Mouse (Mus musculus): ENCODE measurements around the gene Mcee. TPM values are rescaled to one million over a fixed set of nuclear protein-coding genes. Genes with fewer than 3 reads are reported as not detected.
A peak's percentile ranks its signal among the peaks of the same experiment; 100 is the strongest.

Mcee gene
- 10 to 100 TPM; 43.9 to 54.1 (median 48.2) TPM for total RNA-seq (2022)

DNA sequence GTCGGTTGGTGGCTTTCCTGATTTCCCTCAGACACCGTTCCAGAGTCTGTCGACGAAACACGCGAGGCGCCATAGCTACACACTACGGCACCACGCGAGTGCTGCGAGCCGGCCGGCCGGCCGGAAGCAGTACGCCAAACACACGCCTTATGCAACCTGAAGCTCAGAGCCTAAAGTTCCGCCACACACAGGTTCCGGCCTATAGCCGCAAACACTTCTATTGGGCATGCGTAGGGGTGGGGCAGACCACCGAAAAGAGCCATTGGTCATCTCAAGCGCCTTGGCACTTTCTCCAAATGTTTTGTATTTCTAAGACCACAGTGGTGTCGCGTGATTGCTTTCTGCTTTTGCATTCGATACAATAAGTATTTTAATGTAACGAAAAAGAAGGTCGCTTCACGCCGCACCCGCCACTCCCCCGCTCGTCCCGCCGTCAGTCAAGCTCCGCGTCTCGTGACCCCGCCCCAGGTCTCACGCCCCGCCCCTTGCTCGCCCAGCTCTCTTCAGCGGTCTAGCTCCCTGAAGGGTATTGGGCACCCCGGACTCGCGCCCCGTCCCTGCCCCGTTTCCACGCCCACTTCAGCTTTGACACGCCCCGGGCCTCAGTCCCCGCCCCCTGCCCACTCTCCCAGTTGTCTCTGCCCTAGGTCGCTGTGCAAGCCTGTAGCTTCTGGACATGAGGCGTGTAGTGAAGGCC, at the start of gene Mcee, which contains the start of gene Mphosph10:
Gene Mcee, plus strand, starts transcription at position 486 of the 697 bp plus-strand sequence.
Gene Mphosph10, minus strand, starts transcription at position 147 of the 697 bp plus-strand sequence.
- DNase-seq (ENCODE audit: low spot score in 2 of 2): peak; percentile 89 to 92

DNA sequence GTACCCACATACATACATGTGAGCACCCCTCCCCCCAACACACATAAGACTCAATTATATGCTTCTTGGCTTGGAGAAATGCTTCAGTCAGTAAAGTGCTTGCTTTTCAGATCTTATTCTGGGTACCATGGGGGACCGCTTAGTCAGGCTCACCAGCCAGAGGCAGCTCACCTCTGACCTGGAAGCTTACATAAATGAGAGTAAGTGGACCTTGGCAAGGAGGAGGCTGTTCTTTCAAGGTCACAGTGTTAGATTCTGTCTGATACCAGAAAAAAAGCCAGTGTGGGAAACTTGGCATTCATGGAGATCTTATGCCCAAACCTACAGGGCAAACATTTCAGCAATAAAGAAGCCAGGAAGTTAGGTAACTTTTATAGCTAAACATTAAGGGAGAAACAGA, 44.6 kb upstream of the Mcee start:
- no peak for DNase-seq (ENCODE audit: low spot score in 2 of 2)

DNA sequence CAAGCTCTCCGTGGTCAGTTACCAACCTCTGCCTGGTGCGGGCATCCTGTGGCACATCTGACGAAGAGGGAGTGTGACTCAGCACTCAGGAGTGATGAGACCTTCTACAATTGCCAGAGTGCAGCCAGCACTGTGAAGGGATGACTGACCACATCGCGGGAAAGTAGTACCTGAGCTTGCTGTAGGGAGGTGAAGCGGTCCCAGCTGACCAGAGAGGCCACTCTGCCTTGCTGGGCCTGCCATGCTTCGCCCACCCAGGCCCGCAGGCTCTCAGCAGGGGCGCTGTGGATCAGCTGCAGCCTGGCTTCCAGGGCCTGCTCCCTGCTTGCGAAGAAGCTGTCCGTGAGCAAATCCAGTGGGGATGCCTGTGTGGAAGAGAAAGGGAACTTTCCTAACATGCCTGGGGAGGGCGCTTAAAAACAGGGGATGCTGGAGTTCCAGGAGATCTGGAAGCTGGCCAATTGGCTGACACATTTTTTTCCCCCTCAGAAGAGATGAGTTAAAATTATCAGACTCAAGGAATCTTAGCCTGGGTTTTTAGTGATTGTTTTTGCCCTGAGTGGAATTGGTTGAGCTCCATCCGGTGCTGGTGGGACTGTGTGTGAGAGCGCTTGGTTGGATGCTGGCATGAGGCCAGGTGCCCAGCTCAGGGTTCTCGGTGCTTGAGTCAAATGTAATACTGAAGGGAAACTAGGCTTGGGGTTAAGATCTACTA, 43.1 kb upstream of the Mcee start:
- DNase-seq (ENCODE audit: low spot score in 2 of 2): peak in 1 of 2 experiments; percentile 59

DNA sequence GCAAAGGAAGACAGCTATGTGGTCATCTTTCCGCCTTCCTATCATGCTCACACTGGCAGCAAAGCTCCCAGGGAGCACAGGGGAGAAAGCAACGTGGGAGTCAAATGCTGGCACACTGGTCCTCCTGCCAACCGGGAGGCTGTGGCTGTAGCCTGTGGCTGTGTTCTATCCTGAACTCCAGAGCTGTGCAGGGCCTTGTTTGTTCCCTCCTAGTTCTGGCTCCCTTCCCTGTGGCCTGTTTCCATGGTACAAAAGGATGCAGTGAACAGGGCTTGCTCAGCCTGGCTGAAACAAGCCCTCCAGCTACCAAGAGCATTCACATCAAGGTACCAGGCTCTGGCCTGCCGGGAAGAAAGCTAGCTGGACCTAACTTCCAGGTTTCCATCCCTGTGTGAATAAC, 41.3 kb upstream of the Mcee start:
- DNase-seq (ENCODE audit: low spot score in 2 of 2): peak; percentile 50 to 82

DNA sequence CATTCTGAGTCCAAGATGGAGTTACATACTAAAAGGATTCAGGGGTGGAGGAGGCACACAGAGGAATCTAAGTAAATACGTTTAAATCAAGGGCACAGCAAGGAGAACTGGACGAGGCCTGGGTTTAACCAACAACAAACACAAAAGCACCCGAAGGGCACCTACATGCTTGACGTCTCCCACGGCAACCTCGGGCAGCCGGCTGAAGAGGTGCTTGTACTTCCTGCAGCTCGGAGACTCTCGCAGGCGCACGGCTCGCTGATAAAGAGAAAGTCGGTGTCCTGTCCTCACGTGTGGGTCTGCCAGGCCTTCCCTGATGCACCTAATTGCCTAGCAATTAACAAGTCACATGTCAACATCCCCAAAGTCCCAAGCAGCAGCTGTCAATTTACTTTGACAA, 38.2 kb upstream of the Mcee start:
- DNase-seq (ENCODE audit: low spot score in 2 of 2): no peak

DNA sequence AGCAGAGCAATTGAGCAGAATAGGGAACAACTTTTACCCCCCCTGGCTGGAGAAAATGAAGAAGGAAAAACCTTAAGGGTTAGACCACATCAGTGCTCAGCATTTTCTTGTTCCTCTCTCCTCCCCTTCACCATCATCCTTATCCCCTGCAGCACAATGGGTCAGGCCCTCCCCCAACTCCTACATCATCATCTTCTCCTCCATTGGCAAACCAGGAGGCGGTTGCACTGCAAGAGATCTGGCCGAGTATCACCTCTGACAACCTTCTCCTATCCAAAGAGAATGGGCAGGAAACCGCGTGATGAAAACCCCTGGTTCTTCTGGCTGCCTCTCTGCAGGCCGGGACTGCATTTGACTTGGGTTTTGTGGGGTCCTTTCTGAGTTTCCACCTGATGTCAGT, 35.7 kb upstream of the Mcee start:
- DNase-seq (ENCODE audit: low spot score in 2 of 2): no peak

DNA sequence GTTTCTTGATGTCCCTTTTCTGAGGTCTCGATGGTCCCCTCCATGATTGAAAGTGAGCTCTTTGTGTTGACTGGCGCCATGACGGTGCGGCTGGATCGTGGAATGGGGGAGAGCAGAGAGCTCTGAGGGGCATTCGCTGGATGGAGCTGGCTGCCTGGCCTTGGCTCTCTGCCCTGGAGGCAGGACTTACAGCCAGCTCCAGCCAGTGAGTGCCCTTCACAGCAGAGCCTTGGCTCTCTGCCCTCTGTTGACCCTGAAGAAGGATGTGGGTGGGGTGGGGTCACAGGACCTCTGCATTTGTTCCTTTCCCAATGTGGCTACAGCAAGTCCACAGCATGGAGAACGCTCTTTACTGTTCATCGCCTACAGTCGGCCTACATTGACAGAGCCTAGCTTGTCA, 35.0 kb upstream of the Mcee start:
- peak; percentile 25 to 81 for DNase-seq (ENCODE audit: low spot score in 2 of 2)

DNA sequence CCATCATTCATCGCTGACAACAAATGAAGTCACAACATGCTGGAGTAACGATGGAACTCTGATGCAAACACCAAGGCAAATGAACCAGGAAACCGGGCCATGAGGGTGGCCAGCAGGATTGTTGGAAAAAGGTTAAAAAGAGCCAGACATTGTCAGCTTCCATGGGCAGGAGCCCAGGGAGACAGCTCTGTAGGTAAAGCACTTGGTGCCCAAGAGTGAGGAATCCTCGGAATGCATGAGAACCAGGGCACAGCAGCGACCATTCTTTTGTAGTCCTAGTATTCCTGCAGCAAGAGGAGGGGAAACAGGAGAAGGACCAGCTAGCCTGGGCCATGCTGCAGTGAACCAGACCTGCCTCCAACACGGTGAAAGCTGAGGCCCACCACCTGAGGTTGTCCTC, 33.7 kb upstream of the Mcee start:
- DNase-seq (ENCODE audit: low spot score in 2 of 2): no peak

DNA sequence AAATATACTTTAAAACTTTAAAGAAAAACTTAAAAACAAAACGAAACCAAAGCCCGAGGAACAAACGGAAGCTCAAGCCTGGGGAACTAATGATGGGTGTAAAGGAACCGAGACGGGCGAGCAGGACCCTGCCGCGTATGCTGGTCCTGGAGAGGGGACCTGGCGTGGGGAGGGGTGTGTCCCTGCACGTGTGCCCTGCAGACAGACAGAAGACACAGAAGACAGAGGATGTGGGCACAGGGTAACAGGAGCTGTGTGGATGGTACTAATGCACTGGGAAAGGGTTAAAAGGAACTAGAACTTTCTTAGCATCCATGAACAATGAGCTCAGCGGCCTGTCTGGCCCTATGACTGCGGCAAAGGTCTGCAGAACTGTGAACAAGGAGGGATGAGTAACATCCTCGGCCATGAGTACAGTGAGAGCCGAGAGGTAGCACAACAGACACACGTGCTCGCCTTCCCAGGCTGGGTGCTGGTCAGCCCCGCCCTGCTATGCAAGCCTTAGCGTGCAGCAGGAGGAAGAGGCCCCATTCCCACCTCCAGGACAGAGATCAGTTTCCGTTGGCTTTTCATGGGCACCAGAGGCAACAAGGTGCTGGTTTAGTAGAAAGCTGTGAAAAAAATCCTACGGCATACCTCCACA, 32.3 kb upstream of the Mcee start:
- DNase-seq (ENCODE audit: low spot score in 2 of 2): no peak

DNA sequence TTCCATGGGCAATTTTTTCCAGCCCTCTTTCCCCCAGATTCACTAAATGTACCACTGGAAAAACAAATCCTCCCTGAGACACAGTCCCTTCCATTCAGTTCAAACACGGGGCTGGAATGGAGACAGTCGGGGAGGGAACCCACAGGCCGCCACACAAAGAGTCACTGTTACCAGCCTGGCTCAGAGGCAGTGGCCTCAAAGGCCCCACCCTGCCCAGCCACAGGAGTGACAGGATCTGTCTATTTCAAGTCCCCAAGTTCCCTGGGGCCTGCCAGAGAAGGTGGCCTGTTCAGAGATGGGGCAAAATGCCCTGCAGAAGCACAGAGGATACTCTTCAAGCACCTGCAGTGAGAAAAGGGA, 31.8 kb upstream of the Mcee start:
- peak; percentile 28 to 56 for DNase-seq (ENCODE audit: low spot score in 2 of 2)

DNA sequence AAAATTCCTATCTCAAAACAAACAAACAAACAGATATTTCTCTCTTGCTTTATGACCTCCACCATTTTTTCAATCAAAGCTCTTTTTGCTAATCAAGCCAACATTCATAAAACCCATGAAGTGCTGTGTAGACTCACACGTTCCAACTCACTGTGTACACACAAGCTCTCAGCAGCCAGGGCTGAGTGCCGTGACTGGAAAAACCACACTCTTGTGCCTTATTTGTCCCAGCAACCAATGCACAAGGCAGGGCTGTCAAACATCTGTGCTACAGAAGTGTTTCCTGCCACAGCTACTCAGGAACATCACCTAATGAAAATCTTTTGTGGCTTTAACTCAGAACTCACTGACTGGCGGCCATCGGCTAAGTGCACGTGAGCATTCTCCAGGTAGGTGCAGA, 26.5 kb upstream of the Mcee start:
- no peak for DNase-seq (ENCODE audit: low spot score in 2 of 2)

DNA sequence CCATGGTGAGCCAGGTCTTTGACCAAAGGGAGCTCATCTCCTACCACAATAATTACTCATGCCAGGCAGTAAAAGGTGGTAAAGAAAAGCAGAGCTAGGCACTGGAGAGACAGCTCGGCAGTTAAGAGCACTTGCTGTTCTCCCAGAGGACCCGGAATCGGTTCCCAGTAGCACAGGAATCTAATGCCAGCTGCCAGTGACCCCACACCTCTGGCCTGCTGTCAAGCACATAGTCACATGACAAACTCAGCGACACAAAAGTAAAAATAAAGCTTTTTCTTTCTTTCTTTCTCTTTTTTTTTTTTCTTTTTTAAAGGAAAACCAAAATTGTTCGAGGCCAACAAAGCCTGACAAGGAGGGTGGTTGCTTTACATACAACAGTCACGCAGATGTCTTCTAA, 22.6 kb upstream of the Mcee start:
- DNase-seq (ENCODE audit: low spot score in 2 of 2): no peak

DNA sequence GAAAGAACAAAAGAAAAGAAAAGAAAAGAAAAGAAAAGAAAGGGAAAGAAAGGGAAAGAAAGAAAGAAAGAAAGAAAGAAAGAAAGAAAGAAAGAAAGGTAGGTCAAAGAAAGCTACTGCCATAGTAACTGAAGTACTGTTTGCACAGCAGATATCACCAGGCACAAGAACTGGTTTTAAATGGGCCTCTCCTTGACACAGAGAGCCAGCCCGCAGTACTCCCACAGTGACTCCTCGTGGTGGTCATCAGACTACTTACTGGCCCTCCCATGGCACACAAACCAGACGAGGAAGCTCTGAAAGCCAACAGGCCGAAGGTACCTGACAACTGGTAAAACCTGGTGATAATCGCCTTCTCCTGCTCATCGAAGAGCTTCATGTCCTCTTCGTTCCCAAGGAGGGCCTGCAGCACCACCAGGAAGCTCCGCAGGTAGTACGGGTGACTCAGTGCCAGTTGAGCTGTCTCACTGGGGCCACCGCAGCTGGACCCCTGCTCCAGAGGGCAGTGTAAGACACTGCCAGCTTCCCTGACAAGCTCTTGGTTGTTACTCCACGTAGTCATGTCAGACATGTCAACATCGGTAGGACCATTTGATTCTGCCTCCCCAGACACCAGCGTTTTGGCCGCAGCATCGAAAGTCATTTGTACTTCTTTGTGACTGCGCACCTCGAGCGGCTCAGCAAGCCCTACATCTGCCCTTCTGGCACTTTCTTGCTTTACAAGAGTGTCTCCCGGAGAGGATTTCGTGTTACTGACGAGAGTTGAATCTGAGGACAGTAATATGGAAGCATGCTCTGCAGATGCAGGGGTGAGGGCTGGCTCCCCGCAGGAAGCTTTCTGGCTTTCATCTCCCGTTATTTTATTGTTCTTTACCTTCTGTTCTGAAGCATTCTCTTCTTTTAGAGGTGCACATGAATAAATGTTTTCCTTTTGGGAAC, 20.2 kb upstream of the Mcee start:
- no peak for DNase-seq (ENCODE audit: low spot score in 2 of 2)

DNA sequence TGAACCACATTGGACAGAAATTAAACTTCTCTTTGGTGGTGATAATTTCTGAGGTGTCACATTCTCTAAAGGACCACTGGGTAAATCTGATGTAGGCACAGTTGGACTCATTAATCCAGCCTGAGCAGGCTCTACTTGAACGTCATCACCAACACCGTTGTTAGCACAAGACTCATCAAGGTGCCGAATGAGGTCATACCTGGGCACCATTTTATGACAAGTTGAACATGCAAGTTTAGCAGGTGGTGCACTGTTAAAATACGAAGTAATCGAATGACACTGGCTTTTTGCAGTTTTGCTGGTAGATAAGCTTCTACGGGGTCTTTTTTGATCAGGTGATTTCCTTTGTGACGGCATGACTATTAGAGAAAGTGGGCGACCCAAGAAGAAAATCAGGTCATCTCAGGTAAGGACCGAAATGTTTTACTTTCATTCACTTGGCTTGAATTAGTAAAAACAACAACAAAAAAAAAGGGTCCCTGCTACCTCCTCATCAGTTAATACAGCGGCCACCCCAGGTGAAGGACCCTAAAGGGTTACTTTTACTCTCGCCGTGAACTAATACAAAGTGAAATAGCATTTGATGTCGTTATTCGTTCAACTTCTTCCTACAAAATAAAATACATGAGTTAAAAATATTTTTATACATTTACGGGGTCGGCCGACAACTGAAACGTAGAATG, 19.1 kb upstream of the Mcee start:
- DNase-seq (ENCODE audit: low spot score in 2 of 2): no peak

DNA sequence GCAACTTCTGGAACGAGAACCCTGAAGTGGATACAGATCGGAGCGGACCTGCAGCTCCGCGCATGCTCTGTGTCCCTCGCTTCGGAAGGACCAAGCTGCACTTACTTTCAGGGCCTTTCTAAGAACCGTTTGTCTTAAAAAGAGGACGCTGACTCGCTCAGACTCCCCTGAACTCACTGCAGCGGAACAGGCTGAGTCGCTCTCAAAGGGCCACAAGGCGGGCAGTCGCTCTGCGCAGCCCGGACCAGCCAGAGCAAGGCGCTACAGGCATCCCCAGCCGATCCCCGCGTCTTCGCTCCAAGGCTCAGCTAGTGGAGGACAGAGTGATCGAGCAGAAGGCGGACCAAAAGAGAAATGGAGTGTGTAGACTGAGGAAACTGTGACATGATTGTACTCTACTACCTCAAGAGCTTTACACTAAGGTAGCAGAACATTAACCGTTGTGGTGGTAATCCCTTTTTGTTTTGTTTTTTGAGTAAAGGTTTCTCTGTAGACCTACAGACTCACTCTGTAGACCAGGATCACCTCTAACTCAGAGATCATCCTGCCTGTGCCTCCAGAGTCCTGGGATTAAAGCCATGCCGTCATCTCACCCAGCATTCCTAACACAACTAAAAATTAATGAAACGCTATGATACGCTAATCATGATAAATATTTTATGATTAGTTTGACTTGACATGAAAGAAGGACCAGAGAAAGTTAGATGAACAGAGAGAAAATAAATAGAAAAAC, 18.4 kb upstream of the Mcee start, which contains the start of gene Fan1:
Gene Fan1, minus strand, starts transcription at position 266 of the 733 bp plus-strand sequence.
- DNase-seq (ENCODE audit: low spot score in 2 of 2): peak; percentile 79 to 89

DNA sequence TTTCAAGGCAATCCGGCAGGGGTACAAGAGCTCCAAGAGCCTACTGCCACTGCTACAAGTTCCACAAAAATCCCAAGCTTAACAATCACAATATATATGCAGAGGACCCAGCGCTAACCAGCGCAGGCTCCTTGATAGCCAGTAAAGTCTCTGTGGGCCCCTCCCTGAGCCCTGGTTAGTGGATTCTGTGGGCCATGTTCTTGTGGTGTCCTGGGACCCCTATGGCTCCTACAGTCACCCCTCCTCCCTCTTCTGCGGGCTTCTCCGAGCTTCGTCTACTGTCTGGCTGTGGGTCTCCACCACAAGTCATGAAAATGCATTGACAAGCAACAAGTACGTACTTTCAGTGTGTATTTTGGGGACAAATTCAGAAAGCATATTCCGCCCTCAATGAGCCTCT, 928 bp upstream of the Mcee start:
- no peak for DNase-seq (ENCODE audit: low spot score in 2 of 2)

DNA sequence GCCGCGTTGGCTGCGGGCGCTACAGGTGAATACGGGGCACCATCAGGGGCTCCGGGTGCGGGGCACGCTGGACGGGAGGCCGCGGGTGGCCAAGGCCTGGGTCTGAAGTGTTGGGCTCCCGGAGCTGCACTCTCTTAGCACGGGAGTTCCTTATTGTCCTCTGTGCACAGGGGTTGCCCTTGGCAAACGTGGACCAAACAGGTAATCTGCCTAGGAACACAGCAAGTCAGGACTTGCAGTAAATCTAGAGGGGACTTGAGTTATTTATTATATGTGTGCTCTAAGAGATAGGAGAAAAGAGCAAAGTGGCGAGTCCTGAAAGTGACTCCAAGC, 378 bp downstream of the Mcee start:
- no peak for DNase-seq (ENCODE audit: low spot score in 2 of 2)

DNA sequence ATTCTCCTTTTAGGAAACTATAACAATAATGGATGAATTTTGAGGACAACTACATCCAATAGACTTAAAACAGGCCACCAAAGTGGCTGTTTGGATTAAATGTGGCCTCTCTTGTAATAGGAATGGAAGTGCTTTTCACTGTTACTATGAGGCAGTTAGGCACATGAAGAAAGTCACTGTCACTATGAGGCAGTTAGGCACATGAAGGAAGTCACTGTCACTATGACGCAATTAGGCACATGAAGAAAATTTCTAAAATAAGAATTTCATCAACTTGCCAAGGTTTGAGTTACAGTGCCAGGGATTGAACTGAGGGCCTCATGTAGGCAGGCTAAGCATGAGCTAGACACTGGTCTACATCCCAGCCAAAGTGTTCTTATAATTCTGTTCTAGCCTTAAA, 8.3 kb downstream of the Mcee start:
- no peak for DNase-seq (ENCODE audit: low spot score in 2 of 2)

DNA sequence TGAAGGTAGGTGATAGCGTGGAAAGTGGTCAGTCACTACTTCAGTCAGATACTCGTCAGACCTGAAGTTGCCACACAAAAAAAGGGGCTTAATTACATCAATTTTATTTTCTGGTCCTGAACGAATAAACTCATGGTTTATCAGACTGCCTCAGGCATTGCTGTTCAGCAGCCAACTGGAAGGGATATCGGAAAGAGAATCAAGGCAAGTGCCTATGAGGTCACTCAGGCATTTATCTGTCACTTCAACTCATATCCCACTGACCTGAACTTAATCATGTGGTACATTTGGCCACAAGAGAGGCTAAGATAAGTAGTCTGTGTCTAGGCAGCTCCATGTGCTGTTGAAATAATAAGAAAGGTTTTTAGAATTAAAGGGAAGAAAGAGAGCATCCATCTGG, 10.0 kb downstream of the Mcee start:
- no peak for DNase-seq (ENCODE audit: low spot score in 2 of 2)

DNA sequence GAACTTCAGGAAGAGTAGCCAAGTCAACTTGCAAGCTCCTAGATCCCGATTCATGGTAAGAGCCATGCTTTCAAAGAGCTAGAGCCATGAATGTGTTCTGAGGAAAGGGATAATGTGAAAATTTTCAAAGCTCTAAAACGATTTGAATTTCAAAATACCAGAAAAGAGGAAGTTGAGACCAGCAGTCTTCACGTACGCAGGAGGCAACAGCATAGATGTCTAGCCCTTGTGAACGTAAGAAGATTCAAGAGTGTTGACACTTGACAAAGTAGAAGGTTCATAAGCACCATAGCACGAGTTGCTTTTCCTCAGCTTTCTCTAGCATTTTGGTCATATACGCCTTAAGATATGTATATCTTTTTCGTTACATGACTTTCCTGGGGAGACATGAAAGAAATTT, 11.6 kb downstream of the Mcee start:
- DNase-seq (ENCODE audit: low spot score in 2 of 2): no peak
